Mouse (Mus musculus) thymus, adult 2 months (tissue): ENCODE data around the gene Itgal. TPM values are rescaled to one million over a fixed set of nuclear protein-coding genes. Genes with fewer than 3 reads are reported as not detected.
A peak's percentile ranks its signal among the peaks of the same experiment; 100 is the strongest.

Source experiments
- DNase-seq: peaks from one replicate; pipeline ENCODE4 v3.0.0; 2021
- H3K27ac ChIP-seq: fragments of 200-500 bp; 2 replicates; pipeline ENCODE4 v1.5.1; 2012; ENCODE audit warnings: low read length, control low read depth; ENCODE audit not compliant: control insufficient read depth, insufficient read depth
- H3K27me3 ChIP-seq: fragments of 200-500 bp; 2 replicates; pipeline ENCODE4 v1.6.1; 2012; ENCODE audit warnings: mild to moderate bottlenecking, low read length, moderate library complexity, mixed read lengths; ENCODE audit not compliant: control insufficient read depth, insufficient read depth
- H3K36me3 ChIP-seq: fragments of 200-500 bp; 2 replicates; pipeline ENCODE4 v1.6.1; 2012; ENCODE audit warnings: mild to moderate bottlenecking, low read length, moderate library complexity; ENCODE audit not compliant: control insufficient read depth, insufficient read depth
- H3K4me1 ChIP-seq: fragments of 200-500 bp; replicated peaks from 2 replicates; pipeline ENCODE4 v1.6.1; 2012; ENCODE audit warnings: low read length; ENCODE audit not compliant: control insufficient read depth, insufficient read depth
- H3K4me3 ChIP-seq: fragments of 200-500 bp; 2 replicates; pipeline ENCODE4 v1.5.1; 2012; ENCODE audit warnings: mild to moderate bottlenecking, low read length, control low read depth, moderate library complexity; ENCODE audit not compliant: control insufficient read depth, insufficient read depth
- CTCF ChIP-seq: fragments of 200-500 bp; IDR thresholded peaks from 2 replicates; pipeline ENCODE4 v1.5.1; 2012; ENCODE audit warnings: mild to moderate bottlenecking, control low read depth, low read length, moderate library complexity, borderline replicate concordance; ENCODE audit not compliant: control insufficient read depth, poor library complexity, insufficient read depth; ENCODE audit errors: extremely low read depth
- POLR2A ChIP-seq: fragments of 200-500 bp; IDR thresholded peaks from 2 replicates; pipeline ENCODE4 v1.6.1; 2012; ENCODE audit warnings: mild to moderate bottlenecking, low read length, control low read depth, moderate library complexity; ENCODE audit not compliant: control insufficient read depth, poor library complexity, insufficient read depth; ENCODE audit errors: extremely low read depth
- WGBS: fragments of 180-500 bp; shearing (Covaris S2); methylation state at CpG from one replicate; pipeline ENCODE4 v1.1.7; 2018; 5-methylcytosine and 5-hydroxymethylcytosine counted together
- polyA plus RNA-seq: library from polyadenylated mRNA; depleted of rRNA; stranded (reverse); fragments of >200 nt; gene quantifications from 2 replicates; pipeline ENCODE4 v1.2.3, GENCODE M21; 2012

The Itgal gene
- polyA plus RNA-seq, 1 experiment = 353 TPM

DNA sequence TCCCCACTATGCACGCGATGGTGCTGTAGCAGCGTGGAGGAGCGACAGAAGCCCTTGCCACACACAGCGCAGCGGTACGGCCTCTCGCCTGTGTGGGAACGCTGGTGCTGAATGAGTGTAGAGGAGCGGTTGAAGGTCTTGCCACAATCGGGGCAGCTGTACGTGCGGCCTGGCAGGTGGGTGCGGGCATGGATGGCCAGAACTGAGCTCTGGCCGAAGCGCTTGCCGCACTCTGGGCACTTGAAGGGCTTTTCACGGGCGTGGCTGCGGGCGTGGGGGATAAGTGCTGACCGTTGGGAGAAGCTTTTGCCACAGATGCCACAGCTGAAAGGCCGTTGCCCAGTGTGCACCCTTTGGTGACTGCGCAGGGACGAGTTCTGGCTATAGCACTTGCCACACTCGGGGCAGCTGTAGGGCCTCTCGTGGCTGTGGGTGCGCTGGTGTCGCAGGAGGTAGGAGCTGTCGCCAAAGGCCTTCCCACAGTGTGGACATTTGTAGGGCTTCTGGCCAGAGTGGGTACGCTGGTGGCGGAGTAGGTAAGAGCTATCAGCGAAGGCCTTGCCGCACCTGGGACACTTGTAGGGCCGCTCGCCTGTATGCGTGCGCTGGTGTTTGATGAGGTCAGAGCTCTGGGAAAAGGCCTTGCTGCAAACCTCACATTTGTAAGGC, 47.4 kb downstream of the Itgal start:
- 96% methylated on average over 38 of the region's 38 CpGs for WGBS
- DNase-seq = no peak
- Histone ChIP-seq H3K27me3 (no peaks in the 10 kb centered on the region), H3K27ac (no peak overlapping the region), H3K36me3 (no peaks in the 10 kb centered on the region), H3K4me3 (no peak overlapping the region), H3K4me1 (peaks cover 5% of the 10 kb centered on the region; the same call in 1 of the 2 replicates)
- TF ChIP-seq POLR2A = no peak
- TF ChIP-seq CTCF = no peak

DNA sequence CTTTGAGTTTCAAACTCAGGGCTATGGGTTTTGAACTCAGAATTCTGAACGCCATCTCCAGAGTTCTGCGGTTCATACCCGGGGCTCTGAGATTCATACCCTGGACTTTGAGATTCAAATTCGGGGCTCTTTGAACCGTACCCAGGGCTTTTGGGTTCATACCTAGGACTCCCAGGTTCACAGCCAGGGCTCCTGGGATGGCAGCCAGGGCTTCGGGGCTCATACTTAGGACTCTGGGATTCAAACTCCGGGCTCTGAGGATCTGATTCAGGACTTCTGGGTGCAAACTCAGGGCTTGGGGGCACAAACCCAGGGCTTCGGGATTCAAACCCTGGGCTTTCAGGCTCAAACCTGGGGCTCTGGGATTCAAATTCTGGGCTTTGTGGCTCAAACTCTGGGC, 48.3 kb downstream of the Itgal start:
- H3K27ac ChIP-seq = no peak overlapping the region
- DNase-seq = no peak

DNA sequence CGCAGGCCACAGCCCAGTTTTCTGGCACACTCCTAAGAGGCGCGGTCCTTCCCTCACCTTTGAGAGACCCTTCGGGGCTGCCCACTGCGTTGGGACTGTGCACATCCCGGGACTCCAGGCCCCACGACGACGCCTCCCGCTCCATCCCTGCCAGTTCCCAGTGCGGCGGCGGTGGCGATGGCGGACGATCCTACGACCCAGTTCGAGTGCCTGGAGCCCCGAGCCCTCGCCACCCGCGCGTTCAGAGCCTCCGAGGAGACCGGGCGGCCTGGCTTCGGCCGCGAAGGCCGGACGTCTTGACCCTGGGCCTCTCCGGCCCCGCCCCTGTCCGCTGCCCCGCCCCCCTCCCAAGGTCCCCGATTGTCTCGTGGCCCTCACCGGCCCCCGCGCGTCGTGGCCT, 49.0 kb downstream of the Itgal start:
- DNase-seq = no peak
- no peak overlapping the region for H3K27ac ChIP-seq
- H3K4me1 ChIP-seq = peaks cover 5% of the 10 kb centered on the region; the same call in 1 of the 2 replicates
- no peaks in the 10 kb centered on the region for H3K27me3 ChIP-seq
- peak overlapping the region; percentile 57 for H3K4me3 ChIP-seq
- no peaks in the 10 kb centered on the region for H3K36me3 ChIP-seq
- 3% methylated on average over 42 of the region's 42 CpGs for WGBS
- no peak for TF ChIP-seq POLR2A
- no peak for TF ChIP-seq CTCF

More for the DNA sequence above, 48.3 kb downstream of the Itgal start:
- H3K4me3 ChIP-seq = no peak overlapping the region
- TF ChIP-seq POLR2A (no peak), CTCF (no peak)
- H3K4me1 ChIP-seq = peaks cover 5% of the 10 kb centered on the region; the same call in 1 of the 2 replicates
- H3K27me3 ChIP-seq = no peaks in the 10 kb centered on the region
- WGBS = 94% methylated on average over 8 of the region's 8 CpGs
- H3K36me3 ChIP-seq = no peaks in the 10 kb centered on the region

DNA sequence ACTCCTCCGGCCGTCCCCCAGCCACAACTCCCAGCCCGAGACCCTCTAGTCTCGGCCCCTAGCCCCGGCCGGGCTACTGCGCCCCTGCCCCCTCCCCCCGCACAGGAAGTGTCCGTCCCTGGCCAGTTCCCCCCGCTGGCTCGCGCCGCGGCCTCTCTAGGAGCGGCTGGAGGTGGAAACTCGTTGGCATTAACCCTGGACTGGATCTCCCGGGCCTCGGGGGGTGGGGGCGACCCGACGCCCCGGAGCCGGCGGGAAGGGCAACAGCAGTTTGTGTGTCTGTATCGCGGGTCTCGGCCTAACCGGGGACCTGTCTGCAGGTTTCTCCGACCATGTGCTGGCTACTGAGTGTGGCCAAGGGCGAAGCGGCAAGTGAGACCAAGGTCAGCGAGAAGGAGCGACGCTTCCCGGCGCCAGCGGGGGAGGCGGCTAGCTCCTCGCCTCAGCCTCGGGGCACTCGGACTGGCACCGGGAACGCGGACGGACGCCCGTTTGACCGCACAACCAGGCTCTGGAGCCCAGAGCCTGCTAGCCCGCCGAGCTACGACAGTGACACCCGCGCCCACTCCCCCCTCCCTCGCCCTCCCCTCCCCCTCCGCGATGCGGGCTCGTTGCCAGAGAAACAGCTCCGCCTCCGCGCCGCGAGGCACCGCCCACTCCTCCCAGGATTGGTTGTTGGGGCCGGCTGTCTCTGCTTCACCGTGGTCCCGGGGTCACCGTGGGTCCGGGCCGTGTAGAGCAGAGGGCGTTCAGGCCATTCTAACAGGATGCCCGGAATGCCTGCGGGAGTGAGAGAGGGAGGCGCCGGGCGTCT, 49.7 kb downstream of the Itgal start, which contains the start of gene Zfp768:
Gene Zfp768 (minus strand): TSS at position 78 of the 814 bp plus-strand sequence.
- Histone ChIP-seq H3K4me1 (peaks cover 5% of the 10 kb centered on the region; the same call in 1 of the 2 replicates), H3K27me3 (no peaks in the 10 kb centered on the region), H3K36me3 (no peaks in the 10 kb centered on the region), H3K27ac (no peak within 1 kb of the TSS), H3K4me3 (peak within 1 kb of the TSS; percentile 57)
- under 1% methylated on average over 75 of the region's 76 CpGs for WGBS
- peak; percentile 93 for DNase-seq
- TF ChIP-seq POLR2A (no peak), CTCF (0 out of 2 replicates have a peak, but pooled peaks have one; percentile 11)

DNA sequence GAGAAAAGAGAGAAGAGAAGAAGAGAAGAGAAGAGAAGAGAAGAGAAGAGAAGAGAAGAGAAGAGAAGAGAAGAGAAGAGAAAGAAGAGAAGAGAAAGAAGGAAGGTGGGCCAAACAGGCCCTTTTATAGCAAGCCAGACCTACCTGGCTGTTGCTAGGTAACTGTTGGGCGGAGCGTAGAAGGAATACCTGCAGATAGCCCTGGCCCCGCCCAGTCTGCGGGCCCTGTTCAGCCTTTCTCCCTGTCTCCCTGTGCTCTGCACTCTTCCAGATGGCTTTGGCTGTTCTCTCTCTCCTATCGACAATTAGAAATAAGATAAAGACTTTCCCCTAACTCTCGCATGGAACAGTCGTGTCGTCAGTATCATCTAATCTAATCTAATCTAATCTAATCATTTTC, 50.6 kb downstream of the Itgal start:
- no peak for DNase-seq
- Histone ChIP-seq H3K27me3 (no peaks in the 10 kb centered on the region), H3K36me3 (no peaks in the 10 kb centered on the region), H3K4me3 (no peak overlapping the region), H3K4me1 (peaks cover 5% of the 10 kb centered on the region; the same call in 1 of the 2 replicates), H3K27ac (no peak overlapping the region)
- WGBS = 69% methylated on average over 8 of the region's 8 CpGs
- TF ChIP-seq CTCF = no peak
- no peak for TF ChIP-seq POLR2A

DNA sequence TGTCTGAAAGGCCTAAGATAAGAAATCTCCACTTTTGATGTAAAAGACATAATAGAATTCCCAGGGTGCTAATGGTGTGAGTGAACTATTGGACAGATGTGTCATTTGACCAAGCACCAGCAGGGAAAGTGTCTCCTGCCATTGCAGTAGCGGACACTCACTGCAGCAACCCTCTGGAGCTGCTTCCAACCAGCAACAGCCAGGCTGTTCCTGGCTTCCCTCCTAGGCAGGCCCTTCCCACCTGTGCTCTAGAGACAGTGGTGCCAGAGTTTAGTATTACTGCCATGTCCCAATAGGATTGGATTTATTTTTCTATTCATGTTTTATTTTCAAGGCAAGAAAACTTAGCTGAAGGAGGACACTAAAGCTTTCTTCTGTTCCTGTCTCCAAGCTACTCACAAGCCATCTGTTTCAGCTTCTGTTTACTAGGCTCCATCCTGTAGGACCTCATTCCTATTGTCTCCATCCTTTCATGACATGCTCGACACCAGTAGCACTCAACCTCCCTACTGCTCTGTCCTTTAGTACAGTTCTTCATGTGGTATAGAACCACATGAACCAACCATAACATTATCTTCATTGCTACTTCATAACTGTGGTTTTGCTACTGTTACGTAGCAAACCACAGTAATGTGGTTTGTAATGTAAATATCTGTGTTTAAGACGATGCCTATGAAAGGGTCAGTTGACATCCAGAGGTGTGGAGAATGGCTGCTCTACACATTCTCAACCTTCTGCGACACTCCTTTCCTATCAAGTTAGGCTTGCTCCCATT, 55.4 kb downstream of the Itgal start:
- Histone ChIP-seq H3K4me3 (no peak overlapping the region), H3K27me3 (no peaks in the 10 kb centered on the region), H3K4me1 (no peaks in the 10 kb centered on the region), H3K36me3 (no peaks in the 10 kb centered on the region), H3K27ac (no peak overlapping the region)
- TF ChIP-seq POLR2A (no peak), CTCF (no peak)
- 45% methylated on average over 5 of the region's 5 CpGs for WGBS
- DNase-seq = no peak
